Mouse (Mus musculus) lung, adult 2 months (tissue): Measurements from ENCODE around the gene Pcdh9.

Experiments
- CTCF ChIP-seq: fragments of 200-500 bp; IDR thresholded peaks from 2 replicates; pipeline ENCODE4 v1.5.1; 2011; ENCODE audit warnings: mild to moderate bottlenecking, low read length, control low read depth; ENCODE audit not compliant: insufficient read depth
- POLR2A ChIP-seq: fragments of 200-500 bp; IDR thresholded peaks from 2 replicates; pipeline ENCODE4 v1.6.1; 2011; ENCODE audit warnings: low read depth, mild to moderate bottlenecking, control low read depth, low read length, borderline replicate concordance; ENCODE audit errors: extremely low read depth

GRCm38 (mm10) chr14:93887066-93887465 is 3.4 kb downstream of the Pcdh9 start:
- TF ChIP-seq POLR2A (no peak), CTCF (no peak)
